Mouse (Mus musculus): ENCODE data around the gene Pold4. TPM values are rescaled to one million over a fixed set of nuclear protein-coding genes. Genes with fewer than 3 reads are reported as not detected.

Pold4 gene
- 21.3 and 24.0 TPM in 2 replicates for polyA plus RNA-seq (2015; fragmentation: Nextera tagmentation; extraction: Ambion mirVana)

DNA sequence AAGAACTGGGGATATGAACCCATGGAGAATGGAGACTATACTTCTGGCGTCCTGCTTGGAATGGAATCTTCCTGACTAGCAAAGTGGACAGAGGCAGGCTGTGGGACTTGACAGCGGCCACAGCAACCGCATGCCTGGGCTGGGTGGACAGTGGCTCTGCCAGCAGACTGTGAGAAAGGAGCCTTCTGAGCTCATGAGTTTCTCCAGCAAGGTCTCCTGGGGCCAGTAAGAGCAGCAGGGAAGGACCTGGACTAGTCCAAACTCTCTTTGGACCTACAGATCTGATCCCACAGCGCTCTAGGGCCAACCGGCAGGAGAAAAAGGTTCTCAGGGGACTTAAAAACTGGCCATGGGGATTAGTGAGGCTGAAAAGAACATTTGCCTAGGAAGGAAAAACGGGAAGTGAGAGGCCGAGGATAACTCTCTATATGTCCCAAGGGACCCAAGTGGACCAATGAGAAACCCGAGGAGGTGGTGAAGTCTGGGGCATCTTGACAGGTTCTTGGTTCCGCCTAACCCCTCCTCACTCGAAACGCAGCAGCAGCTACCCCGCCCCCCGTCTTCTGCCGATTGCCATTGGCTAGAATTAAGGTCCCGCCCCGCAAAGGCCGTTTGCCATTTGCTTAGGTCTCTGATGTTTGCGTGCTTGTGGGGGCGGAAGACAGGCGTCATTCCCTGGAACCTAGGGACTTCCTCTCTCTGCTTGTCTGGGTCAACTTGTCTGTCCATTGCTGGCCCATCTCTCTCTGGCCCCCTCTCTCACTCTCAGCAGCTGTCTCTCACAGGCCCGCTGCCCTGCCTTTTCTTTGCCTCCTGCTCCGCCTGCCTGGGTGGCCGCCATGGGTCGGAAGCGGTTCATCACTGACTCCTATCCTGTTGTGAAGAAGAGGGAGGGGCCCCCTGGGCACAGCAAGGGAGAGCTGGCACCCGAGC lies at the start of gene Pold4:
TSS of gene Pold4 (plus strand) at position 647 of the 933 bp plus-strand sequence.
- peak; percentile 95 for ATAC-seq
- 12% methylated on average over 26 of the region's 26 CpGs for WGBS
- Histone ChIP-seq H3K4me3 (ENCODE audit: low read length) (peak within 1 kb of the TSS; percentile 55), H3K4me2 (ENCODE audit: low read length) (peak within 1 kb of the TSS; percentile 80), H3K27ac (ENCODE audit: low read depth, low read length) (peak within 1 kb of the TSS; percentile 87), H3K27me3 (replicated peaks; ENCODE audit: control insufficient read depth, insufficient read depth, low read length) (peaks cover 7% of the 10 kb centered on the region), H3K36me3 (ENCODE audit: control insufficient read depth, insufficient read depth, low read length) (no peaks in the 10 kb centered on the region), H3K9ac (ENCODE audit: low read depth, low read length) (peak within 1 kb of the TSS; percentile 73), H3K4me1 (ENCODE audit: control insufficient read depth, insufficient read depth, low read depth, low read length) (peaks cover 9% of the 10 kb centered on the region), H3K9me3 (ENCODE audit: control insufficient read depth, low read length) (no peaks in the 10 kb centered on the region)

DNA sequence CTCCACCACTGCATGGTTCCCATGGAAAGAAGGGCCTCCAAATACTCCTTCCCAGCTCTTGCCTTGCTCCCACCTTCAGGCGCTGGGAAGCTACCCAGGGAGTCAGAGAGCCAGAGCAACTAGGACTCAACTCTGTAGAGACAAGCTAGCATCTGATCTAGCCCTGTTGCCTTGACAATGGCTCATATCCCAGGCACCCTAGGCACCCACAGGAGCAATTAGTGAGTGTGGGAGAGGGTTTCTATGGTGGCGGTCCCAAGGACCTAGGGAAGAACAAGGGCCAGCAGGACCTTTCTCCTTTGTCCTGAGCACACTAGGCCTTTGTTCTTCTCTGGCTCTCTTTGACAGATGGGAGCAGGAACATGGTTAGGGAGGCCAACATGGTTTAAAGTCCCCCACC lies 48.0 kb upstream of the Pold4 start:
- no peak for ATAC-seq
- 68% methylated on average over 2 of the region's 2 CpGs for WGBS

DNA sequence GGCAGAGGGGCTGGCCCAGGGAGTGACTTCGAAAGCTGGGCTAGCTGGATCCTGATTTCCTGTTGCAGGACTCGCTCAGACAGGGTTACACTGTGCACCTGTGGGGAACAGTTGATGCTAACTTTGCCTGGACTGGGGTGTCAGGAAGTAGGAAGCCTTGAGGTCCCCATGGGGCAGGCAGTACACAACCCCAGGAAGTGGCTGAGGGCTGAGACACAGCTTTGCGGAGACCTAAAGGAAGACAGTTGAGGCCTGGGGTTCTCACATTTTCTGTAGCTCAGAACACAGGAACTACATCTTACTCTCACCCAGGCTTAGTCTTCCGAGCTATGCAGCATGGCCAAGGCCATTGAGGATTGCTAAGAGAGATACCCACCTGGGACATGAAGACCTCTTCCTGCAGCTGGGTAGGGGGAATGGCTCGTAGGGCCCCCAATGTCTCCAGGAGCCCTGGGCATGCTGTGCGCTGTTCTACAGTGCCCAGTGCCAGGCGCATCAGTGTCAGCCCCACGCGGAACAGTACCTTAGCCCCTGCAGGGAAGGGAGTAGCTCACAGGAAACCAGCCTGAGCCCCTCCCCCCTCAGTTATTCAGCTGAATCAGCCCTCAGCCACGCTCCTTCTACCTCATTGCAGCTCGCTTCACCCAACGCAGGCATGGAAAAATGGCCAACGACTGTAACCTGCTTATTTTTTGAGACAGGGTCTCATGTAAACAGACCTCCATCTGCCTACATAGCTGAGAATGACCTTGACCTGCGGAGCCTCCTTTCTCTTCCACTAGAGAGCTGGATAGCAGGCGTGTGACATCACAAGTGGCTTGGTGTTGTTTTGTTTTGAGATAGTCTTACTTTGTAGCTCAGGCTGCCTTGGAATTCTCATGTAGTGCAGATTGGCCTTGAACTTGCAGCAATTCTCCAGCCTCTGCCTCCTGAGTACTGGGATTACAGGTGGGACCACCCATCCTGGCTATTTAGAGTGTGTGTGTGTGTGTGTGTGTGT lies 46.4 kb upstream of the Pold4 start:
- no peak overlapping the region for H3K9ac ChIP-seq (ENCODE audit: low read depth, low read length)
- H3K9me3 ChIP-seq (ENCODE audit: control insufficient read depth, low read length): no peaks in the 10 kb centered on the region
- WGBS: 67% methylated on average over 15 of the region's 15 CpGs
- H3K36me3 ChIP-seq (ENCODE audit: control insufficient read depth, insufficient read depth, low read length): no peaks in the 10 kb centered on the region
- no peak overlapping the region for H3K4me2 ChIP-seq (ENCODE audit: low read length)
- peaks cover 5% of the 10 kb centered on the region for H3K4me1 ChIP-seq (ENCODE audit: control insufficient read depth, insufficient read depth, low read depth, low read length)
- no peak overlapping the region for H3K4me3 ChIP-seq (ENCODE audit: low read length)
- no peaks in the 10 kb centered on the region for H3K27me3 ChIP-seq (replicated peaks; ENCODE audit: control insufficient read depth, insufficient read depth, low read length)
- ATAC-seq: no peak
- H3K27ac ChIP-seq (ENCODE audit: low read depth, low read length): no peak overlapping the region

More for the DNA sequence above, 48.0 kb upstream of the Pold4 start:
- Histone ChIP-seq H3K27ac (ENCODE audit: low read depth, low read length) (no peak overlapping the region), H3K9me3 (ENCODE audit: control insufficient read depth, low read length) (no peaks in the 10 kb centered on the region), H3K27me3 (replicated peaks; ENCODE audit: control insufficient read depth, insufficient read depth, low read length) (no peaks in the 10 kb centered on the region), H3K36me3 (ENCODE audit: control insufficient read depth, insufficient read depth, low read length) (no peaks in the 10 kb centered on the region), H3K4me2 (ENCODE audit: low read length) (no peak overlapping the region), H3K4me1 (ENCODE audit: control insufficient read depth, insufficient read depth, low read depth, low read length) (peaks cover 5% of the 10 kb centered on the region), H3K9ac (ENCODE audit: low read depth, low read length) (no peak overlapping the region), H3K4me3 (ENCODE audit: low read length) (no peak overlapping the region)

DNA sequence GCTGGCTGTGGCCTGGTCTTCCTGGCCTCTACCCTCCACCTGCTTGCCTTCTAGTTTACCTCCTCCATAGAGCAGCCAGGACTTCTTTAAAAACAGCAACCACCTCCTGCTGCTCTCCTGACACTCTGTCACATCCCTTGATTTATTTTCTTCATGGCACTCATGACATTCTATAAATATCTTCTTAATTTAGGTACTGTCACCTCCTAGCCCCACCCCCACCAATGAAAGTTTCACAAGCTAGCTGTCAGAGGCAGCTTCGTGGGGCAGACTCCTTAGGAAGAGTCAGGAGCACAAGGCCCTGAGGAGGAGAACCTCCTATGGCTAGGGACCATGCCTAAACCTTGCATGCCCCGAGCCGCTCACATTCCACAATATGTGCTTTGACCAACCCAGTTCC lies 44.4 kb upstream of the Pold4 start:
- Histone ChIP-seq H3K9ac (ENCODE audit: low read depth, low read length) (no peak overlapping the region), H3K27me3 (replicated peaks; ENCODE audit: control insufficient read depth, insufficient read depth, low read length) (no peaks in the 10 kb centered on the region), H3K4me1 (ENCODE audit: control insufficient read depth, insufficient read depth, low read depth, low read length) (no peaks in the 10 kb centered on the region; the same call in 1 of the 2 replicates), H3K36me3 (ENCODE audit: control insufficient read depth, insufficient read depth, low read length) (no peaks in the 10 kb centered on the region), H3K27ac (ENCODE audit: low read depth, low read length) (no peak overlapping the region), H3K9me3 (ENCODE audit: control insufficient read depth, low read length) (no peaks in the 10 kb centered on the region), H3K4me3 (ENCODE audit: low read length) (no peak overlapping the region), H3K4me2 (ENCODE audit: low read length) (no peak overlapping the region)
- 72% methylated on average over 3 of the region's 3 CpGs for WGBS
- ATAC-seq: no peak

DNA sequence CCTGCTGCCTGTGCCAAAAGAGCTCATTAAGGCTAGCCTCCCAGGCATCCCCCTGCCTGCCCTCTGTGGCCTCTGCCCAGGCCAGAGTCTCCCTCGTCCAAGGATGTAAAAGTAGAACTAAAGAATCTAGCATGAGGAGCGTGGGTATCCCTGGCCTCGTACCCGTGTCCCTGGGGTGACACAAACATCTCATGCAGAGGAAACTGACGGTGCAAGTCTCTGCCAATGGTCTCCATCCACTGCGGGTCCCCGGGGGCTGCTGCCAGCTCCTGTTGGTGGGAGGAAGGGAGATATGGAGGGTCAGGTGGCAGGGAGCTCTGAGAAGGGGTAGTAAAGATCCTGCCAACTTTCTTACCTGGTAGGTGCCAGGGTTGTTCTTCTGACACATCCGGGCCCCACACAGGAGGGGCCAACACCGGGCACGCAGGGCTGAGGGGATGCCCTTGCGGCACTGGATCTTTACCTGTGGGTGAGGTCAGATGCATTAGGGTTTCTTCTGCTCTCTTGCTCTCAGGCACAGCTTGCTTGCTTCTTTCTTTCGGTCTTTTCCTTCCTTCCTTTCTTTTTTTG lies 42.6 kb upstream of the Pold4 start:
- Histone ChIP-seq H3K4me2 (ENCODE audit: low read length) (no peak overlapping the region), H3K9ac (ENCODE audit: low read depth, low read length) (no peak overlapping the region), H3K4me3 (ENCODE audit: low read length) (no peak overlapping the region), H3K4me1 (ENCODE audit: control insufficient read depth, insufficient read depth, low read depth, low read length) (peaks cover 14% of the 10 kb centered on the region), H3K9me3 (ENCODE audit: control insufficient read depth, low read length) (no peaks in the 10 kb centered on the region), H3K36me3 (ENCODE audit: control insufficient read depth, insufficient read depth, low read length) (peaks cover 1% of the 10 kb centered on the region), H3K27ac (ENCODE audit: low read depth, low read length) (no peak overlapping the region), H3K27me3 (replicated peaks; ENCODE audit: control insufficient read depth, insufficient read depth, low read length) (no peaks in the 10 kb centered on the region)
- no peak for ATAC-seq
- WGBS: 87% methylated on average over 11 of the region's 12 CpGs

DNA sequence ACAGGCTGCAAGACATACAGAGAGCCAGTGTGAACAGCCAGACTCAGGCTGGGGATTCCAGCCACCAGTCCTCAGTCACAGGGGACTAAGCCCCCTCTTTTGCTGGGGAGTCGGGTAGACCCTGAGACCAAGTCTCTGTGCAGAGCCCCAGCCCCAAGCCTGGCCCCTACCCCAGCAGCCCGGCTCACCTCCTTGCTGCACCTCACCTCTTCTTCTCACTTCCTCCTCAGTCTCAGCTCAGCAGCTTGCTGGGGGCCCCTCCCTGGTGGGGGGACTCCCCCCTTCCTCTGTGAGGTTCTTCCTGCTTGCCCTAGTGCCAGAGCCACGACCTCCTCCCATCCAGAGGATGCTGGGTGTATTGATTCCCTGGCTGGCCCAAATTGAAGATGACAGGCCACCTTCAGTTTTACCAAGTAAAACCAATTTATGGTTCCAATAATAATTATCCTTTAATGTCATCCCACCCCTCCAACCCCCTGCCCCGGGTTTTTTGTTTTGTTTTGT lies 40.8 kb upstream of the Pold4 start, which contains the start of gene Tbc1d10c:
TSS of gene Tbc1d10c (minus strand) at position 454 of the 504 bp plus-strand sequence.
- Histone ChIP-seq H3K4me1 (ENCODE audit: control insufficient read depth, insufficient read depth, low read depth, low read length) (peaks cover 27% of the 10 kb centered on the region), H3K27ac (ENCODE audit: low read depth, low read length) (peak within 1 kb of the TSS; percentile 96), H3K4me2 (ENCODE audit: low read length) (peak within 1 kb of the TSS; percentile 98), H3K9me3 (ENCODE audit: control insufficient read depth, low read length) (no peaks in the 10 kb centered on the region), H3K9ac (ENCODE audit: low read depth, low read length) (peak within 1 kb of the TSS; percentile 99), H3K27me3 (replicated peaks; ENCODE audit: control insufficient read depth, insufficient read depth, low read length) (no peaks in the 10 kb centered on the region), H3K36me3 (ENCODE audit: control insufficient read depth, insufficient read depth, low read length) (peaks cover 19% of the 10 kb centered on the region), H3K4me3 (ENCODE audit: low read length) (peak within 1 kb of the TSS; percentile 97)
- no peak for ATAC-seq
- WGBS: 68% methylated on average over 4 of the region's 4 CpGs

DNA sequence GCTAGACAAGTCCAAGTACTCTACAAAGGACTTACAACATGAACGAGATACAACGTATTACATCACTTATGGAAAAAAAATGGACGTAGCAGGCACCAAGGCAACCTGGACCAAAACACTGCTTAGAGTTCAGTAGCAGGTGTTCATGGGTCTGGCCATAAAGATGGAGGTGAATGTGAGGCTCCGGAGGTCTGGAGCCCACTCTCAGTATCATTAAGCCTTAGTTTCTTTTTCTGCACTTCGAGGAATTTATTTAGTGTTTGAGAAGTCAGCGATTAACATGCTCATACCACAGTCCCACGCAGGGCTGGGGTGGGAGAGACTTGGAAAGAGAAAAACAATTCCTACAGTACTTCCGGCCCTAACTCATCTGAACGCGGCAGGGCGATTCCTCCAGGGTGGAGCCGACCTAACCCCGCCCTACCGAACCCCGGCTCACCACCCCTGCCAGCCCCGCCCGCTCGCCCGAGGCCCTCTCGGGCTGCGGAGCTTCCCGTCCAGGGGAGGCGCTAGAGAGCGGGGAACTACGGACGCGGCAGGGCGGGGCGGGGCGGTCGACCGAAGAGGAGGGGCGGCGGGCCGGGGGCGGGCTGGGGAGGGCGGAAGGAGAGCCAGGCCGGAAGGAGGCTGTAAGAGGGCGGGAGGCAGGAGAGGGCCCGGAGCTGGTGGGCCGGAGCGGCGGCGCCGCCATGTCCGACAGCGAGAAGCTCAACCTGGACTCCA lies 40.0 kb upstream of the Pold4 start, which contains the start of gene Ppp1ca:
TSS of gene Ppp1ca (plus strand) at position 538 of the 723 bp plus-strand sequence.
- peaks cover 26% of the 10 kb centered on the region for H3K36me3 ChIP-seq (ENCODE audit: control insufficient read depth, insufficient read depth, low read length)
- ATAC-seq: peak; percentile 93
- H3K27me3 ChIP-seq (replicated peaks; ENCODE audit: control insufficient read depth, insufficient read depth, low read length): no peaks in the 10 kb centered on the region
- no peaks in the 10 kb centered on the region for H3K9me3 ChIP-seq (ENCODE audit: control insufficient read depth, low read length)
- peak within 1 kb of the TSS; percentile 99 for H3K9ac ChIP-seq (ENCODE audit: low read depth, low read length)
- WGBS: 6% methylated on average over 42 of the region's 47 CpGs
- H3K4me3 ChIP-seq (ENCODE audit: low read length): peak within 1 kb of the TSS; percentile 97
- H3K4me1 ChIP-seq (ENCODE audit: control insufficient read depth, insufficient read depth, low read depth, low read length): peaks cover 33% of the 10 kb centered on the region
- peak within 1 kb of the TSS; percentile 98 for H3K4me2 ChIP-seq (ENCODE audit: low read length)
- peak within 1 kb of the TSS; percentile 96 for H3K27ac ChIP-seq (ENCODE audit: low read depth, low read length)

Measured in hindbrain, embryonic 16.5 days (tissue).